Mouse (Mus musculus) heart, postnatal 0 days (tissue): ENCODE results near the gene Metap2.

Source experiments
- CTCF ChIP-seq: IDR thresholded peaks from 2 replicates; pipeline ENCODE4 v1.5.1; 2016; ENCODE audit warnings: antibody characterized with exemption, control low read depth, low read depth
- EP300 ChIP-seq: IDR thresholded peaks from 2 replicates; pipeline ENCODE4 v1.6.1; 2016; ENCODE audit warnings: antibody characterized with exemption, low read depth

DNA sequence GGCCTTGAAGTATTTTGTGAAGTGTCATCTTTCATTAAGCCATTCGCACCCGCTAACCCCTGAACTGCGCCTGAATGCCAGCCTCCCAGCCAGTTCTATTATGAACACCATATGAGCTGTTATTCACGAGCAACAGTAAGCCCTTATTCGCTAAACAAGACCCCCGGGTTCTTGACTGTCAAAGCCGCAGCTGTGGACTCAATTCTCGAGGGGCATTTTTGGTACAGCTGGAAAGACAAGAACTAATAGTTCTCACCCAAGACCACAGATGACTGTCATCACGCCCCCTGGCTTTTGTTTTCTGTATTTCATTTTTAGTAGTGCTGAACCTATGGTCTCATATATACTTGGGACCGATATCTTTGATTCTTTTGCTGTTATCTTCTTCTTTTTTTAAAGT lies 83.1 kb downstream of the Metap2 start:
- TF ChIP-seq EP300 = no peak
- 0 out of 2 replicates have a peak, but pooled peaks have one; percentile 4 for TF ChIP-seq CTCF
